Mouse (Mus musculus): Measurements from ENCODE around the gene Rnaseh2c. TPM values are rescaled to one million over a fixed set of nuclear protein-coding genes. Genes with fewer than 3 reads are reported as not detected.

Gene Rnaseh2c
- total RNA-seq, 2 experiments from 2014 or later: 39.1 to 46.1 TPM

GRCm38 (mm10) chr19:5653969-5654719, 52.5 kb downstream of the Rnaseh2c start:
- intact Hi-C loops (cut with DNase I; ENCODE audit: low total_unique reads): no loop called here
- DNase-seq: no peak

- DNase-seq: no peak
- intact Hi-C loops (cut with DNase I; ENCODE audit: low total_unique reads): no loop called here
Observed at GRCm38 (mm10) chr19:5654720-5655298, 53.1 kb downstream of the Rnaseh2c start.

Other genes with a start within 250 kb of the Rnaseh2c start
- gene Eif1ad, start 235.1 kb upstream of the Rnaseh2c start, total RNA-seq (2021): 10 to 100 TPM; 11.4 to 13.1 TPM
- gene Banf1, start 234.7 kb upstream of the Rnaseh2c start, total RNA-seq (2021): 100 to 1,000 TPM; 123 to 126 TPM
- 10 to 100 TPM; 28.0 to 39.0 TPM for gene Sart1, start 213.2 kb upstream of the Rnaseh2c start, total RNA-seq (2021)
- under 1 TPM; 0.58 to 0.70 TPM for gene Tsga10ip, start 199.3 kb upstream of the Rnaseh2c start, total RNA-seq (2021)
- gene Drap1, start 176.9 kb upstream of the Rnaseh2c start, total RNA-seq (2021): 100 to 1,000 TPM; 550 to 558 TPM
- gene AI837181, start 176.7 kb upstream of the Rnaseh2c start, total RNA-seq (2021): 10 to 100 TPM; 45.1 to 48.4 TPM
- not detected for gene Fosl1, start 154.3 kb upstream of the Rnaseh2c start, total RNA-seq (2021)
- gene Ccdc85b, start 144.0 kb upstream of the Rnaseh2c start, total RNA-seq (2021): 1 to 10 TPM; 6.4 to 7.2 TPM
- 10 to 100 TPM; 42.0 to 44.8 TPM for gene Fibp, start 141.3 kb upstream of the Rnaseh2c start, total RNA-seq (2021)
- gene Ctsw, start 133.4 kb upstream of the Rnaseh2c start, total RNA-seq (2021): not detected
- gene Efemp2, start 127.9 kb upstream of the Rnaseh2c start, total RNA-seq (2021): 10 to 100 TPM; 14.8 to 21.3 TPM
- 10 to 100 TPM; 23.5 to 27.0 TPM for gene Mus81, start 113.5 kb upstream of the Rnaseh2c start, total RNA-seq (2021)
- 100 to 1,000 TPM; 172 to 240 TPM for gene Cfl1, start 111.4 kb upstream of the Rnaseh2c start, total RNA-seq (2021)
- under 1 TPM; 0.41 to 0.82 TPM for gene 1700020D05Rik, start 98.1 kb upstream of the Rnaseh2c start, total RNA-seq (2021)
- 1 to 10 TPM; 5.7 to 6.5 TPM for gene Snx32, start 91.3 kb upstream of the Rnaseh2c start, total RNA-seq (2021)
- not detected for gene Ovol1, start 41.2 kb upstream of the Rnaseh2c start, total RNA-seq (2021)
- gene Ap5b1, start 33.8 kb upstream of the Rnaseh2c start, total RNA-seq (2021): 1 to 10 TPM; 1.8 to 2.4 TPM
- 10 to 100 TPM; 22.0 to 25.9 TPM for gene Kat5, start 8.4 kb downstream of the Rnaseh2c start, total RNA-seq (2021)
- 10 to 100 TPM; 17.1 to 21.9 TPM for gene Rela, start 35.6 kb downstream of the Rnaseh2c start, total RNA-seq (2021)
- 10 to 100 TPM; 19.3 to 22.4 TPM for gene Sipa1, start 61.8 kb downstream of the Rnaseh2c start, total RNA-seq (2021)
- gene Map3k11, start 86.9 kb downstream of the Rnaseh2c start, total RNA-seq (2021): 10 to 100 TPM; 16.7 TPM
- 10 to 100 TPM; 15.3 to 17.6 TPM for gene Pcnx3, start 87.0 kb downstream of the Rnaseh2c start, total RNA-seq (2021)
- not detected for gene Kcnk7, start 102.5 kb downstream of the Rnaseh2c start, total RNA-seq (2021)
- gene Ehbp1l1, start 124.4 kb downstream of the Rnaseh2c start, total RNA-seq (2021): 100 to 1,000 TPM; 246 to 269 TPM
- 10 to 100 TPM; 29.6 to 32.9 TPM for gene Fam89b, start 127.8 kb downstream of the Rnaseh2c start, total RNA-seq (2021)
- 10 to 100 TPM; 57.0 to 66.4 TPM for gene Ltbp3, start 139.0 kb downstream of the Rnaseh2c start, total RNA-seq (2021)
- gene Scyl1, start 169.5 kb downstream of the Rnaseh2c start, total RNA-seq (2021): 10 to 100 TPM; 56.8 to 64.9 TPM

Measured in gastrocnemius, postnatal 14 days (tissue).